Comparison of ENCODE assay signal across 24 mouse cellular contexts in genomic region chr16:57698733-57699132, GRCm38 (mm10).
"Had no signal": no experiment of that assay in that cellular context is flagged by ENCODE, and none has a peak within 500 bp of the region (broad histone marks: within the 10 kb centered on the region; RNA-seq: fewer than 3 reads in every experiment).

No protein-coding gene starts in this region.

- H3K4me3 ChIP-seq: gastrocnemius, adult 2 months; heart, embryonic 10.5 days; heart, embryonic 12.5 days; hindbrain, embryonic 10.5 days; hindbrain, embryonic 12.5 days; intestine, embryonic 15.5 days; kidney, embryonic 15.5 days; limb, embryonic 13.5 days; limb, embryonic 15.5 days; liver, embryonic 13.5 days had no signal

- DNase-seq: gastrocnemius, adult 2 months; gastrocnemius, postnatal 10 days; gastrocnemius, postnatal 25 days; heart, adult 18-20 months; heart, postnatal 10 days; heart, postnatal 4 days; kidney, adult 2 months; kidney, adult 9 months; kidney, postnatal 14 days; kidney, postnatal 36 days; layer of hippocampus, adult 9-11 months; layer of hippocampus, postnatal 36 days; left cerebral cortex, postnatal 4 days; liver, embryonic 13.5 days had no signal

- H3K27me3 ChIP-seq: heart, embryonic 12.5 days; hindbrain, embryonic 12.5 days; intestine, embryonic 15.5 days; kidney, embryonic 15.5 days; limb, embryonic 15.5 days; liver, embryonic 13.5 days had no signal

- H3K4me2 ChIP-seq: heart, embryonic 12.5 days; hindbrain, embryonic 12.5 days; hindbrain, embryonic 14.5 days; intestine, embryonic 15.5 days; kidney, embryonic 15.5 days; limb, embryonic 13.5 days; limb, embryonic 15.5 days; liver, embryonic 11.5 days; liver, embryonic 13.5 days had no signal

- H3K36me3 ChIP-seq: heart, embryonic 10.5 days; heart, embryonic 12.5 days; hindbrain, embryonic 10.5 days; hindbrain, embryonic 12.5 days; intestine, embryonic 15.5 days; kidney, embryonic 15.5 days; limb, embryonic 13.5 days; limb, embryonic 15.5 days; liver, embryonic 13.5 days had no signal
